ENCODE assay signal across 22 mouse cellular contexts in the genomic region with DNA sequence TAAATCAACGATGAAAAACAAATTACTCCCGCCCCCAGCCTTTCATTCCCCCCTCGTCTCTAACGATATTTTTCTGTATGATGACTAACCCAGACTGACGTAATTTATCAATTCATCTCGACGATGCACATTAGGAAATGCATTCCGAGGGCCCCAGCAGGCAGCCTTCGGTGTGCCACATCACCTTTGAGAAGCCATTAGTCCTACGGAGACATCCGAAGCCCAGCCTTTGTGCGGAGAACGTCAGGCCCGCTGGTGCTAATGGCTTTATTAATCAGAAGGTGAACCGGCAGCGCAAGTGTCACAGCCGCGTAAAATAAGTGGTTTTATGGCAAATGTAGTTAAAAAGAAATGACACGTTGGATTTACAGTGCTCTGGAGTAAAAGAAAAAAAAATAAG.
DNase-seq lines count a peak whose midpoint lies in the region; ATAC-seq and TF ChIP-seq lines count a peak whose summit lies in the region.
"Had no signal": no experiment of that assay in that cellular context is flagged by ENCODE, and none has a peak within 500 bp of the region (broad histone marks: within the 10 kb centered on the region; RNA-seq: fewer than 3 reads in every experiment).

No protein-coding gene starts in this region.

- H3K27ac ChIP-seq in kidney, postnatal 0 days, result no peak overlapping the region
- H3K27ac ChIP-seq in forebrain, embryonic 15.5 days (replicated peaks), result no peak overlapping the region; the same call in 1 of the 2 replicates
- no peak overlapping the region for H3K27ac ChIP-seq in hindbrain, embryonic 15.5 days (replicated peaks)
- H3K27ac ChIP-seq in neural tube, embryonic 13.5 days (replicated peaks), result peak overlapping the region; percentile 18
- H3K27ac ChIP-seq: heart, embryonic 13.5 days; limb, embryonic 12.5 days; liver, embryonic 12.5 days; macrophage; midbrain, embryonic 12.5 days had no signal

- H3K4me3 ChIP-seq in kidney, postnatal 0 days (replicated peaks; ENCODE audit: low read depth, low read length), result no peak overlapping the region
- H3K4me3 ChIP-seq in forebrain, embryonic 15.5 days, result no peak overlapping the region
- H3K4me3 ChIP-seq in hindbrain, embryonic 15.5 days, result no peak overlapping the region
- H3K4me3 ChIP-seq in neural tube, embryonic 13.5 days, result no peak overlapping the region
- H3K4me3 ChIP-seq: heart, embryonic 13.5 days; limb, embryonic 12.5 days; liver, embryonic 12.5 days; midbrain, embryonic 12.5 days had no signal

- H3K9me3 ChIP-seq in kidney, postnatal 0 days (replicated peaks; ENCODE audit: low read length), result no peaks in the 10 kb centered on the region
- H3K9me3 ChIP-seq in forebrain, embryonic 15.5 days, result no peaks in the 10 kb centered on the region
- H3K9me3 ChIP-seq in hindbrain, embryonic 15.5 days, result no peaks in the 10 kb centered on the region
- no peaks in the 10 kb centered on the region for H3K9me3 ChIP-seq in neural tube, embryonic 13.5 days
- H3K9me3 ChIP-seq: heart, embryonic 13.5 days; limb, embryonic 12.5 days; liver, embryonic 12.5 days; midbrain, embryonic 12.5 days had no signal

- no peak for ATAC-seq in kidney, postnatal 0 days (replicated peaks; ENCODE audit: low FRiP score, low read depth)
- ATAC-seq in forebrain, embryonic 15.5 days (replicated peaks), result no peak
- ATAC-seq in hindbrain, embryonic 15.5 days (ENCODE audit: low FRiP score, low read depth), result no peak
- no peak for ATAC-seq in neural tube, embryonic 13.5 days (ENCODE audit: low read depth)
- ATAC-seq: liver, embryonic 12.5 days had no signal

- no peak overlapping the region for H3K9ac ChIP-seq in kidney, postnatal 0 days (ENCODE audit: low read depth, low read length)
- H3K9ac ChIP-seq in forebrain, embryonic 15.5 days (replicated peaks), result 0 out of 2 replicates have a peak overlapping the region, but pooled peaks have one; percentile 15
- no peak overlapping the region for H3K9ac ChIP-seq in hindbrain, embryonic 15.5 days
- peak overlapping the region; percentile 31; the same call in 1 of the 2 replicates for H3K9ac ChIP-seq in neural tube, embryonic 13.5 days
- H3K9ac ChIP-seq: heart, embryonic 13.5 days; limb, embryonic 12.5 days; liver, embryonic 12.5 days; lung, embryonic 14.5 days; midbrain, embryonic 12.5 days had no signal

- no peak for DNase-seq in kidney, postnatal 0 days (ENCODE audit: low spot score)
- DNase-seq in kidney, postnatal 25 days, result no peak
- no peak for DNase-seq in thymus, postnatal 14 days
- DNase-seq in frontal cortex, adult 2 months (ENCODE audit: extremely low spot score in 1 of 2, low spot score in 1 of 2), result no peak
- DNase-seq: B cell, adult 2 months; cerebellum, adult 2 months; cerebellum, postnatal 36 days; gastrocnemius, postnatal 10 days; heart, adult 18-20 months; kidney, adult 9 months; kidney, postnatal 4 days; lung, embryonic 14.5 days; right cerebral cortex, postnatal 25 days; thymus, postnatal 4 days had no signal

- H3K4me1 ChIP-seq in kidney, postnatal 0 days (replicated peaks; ENCODE audit: insufficient read depth, low read length), result no peaks in the 10 kb centered on the region
- peaks cover 8% of the 10 kb centered on the region for H3K4me1 ChIP-seq in forebrain, embryonic 15.5 days
- H3K4me1 ChIP-seq in hindbrain, embryonic 15.5 days (replicated peaks), result peaks cover 20% of the 10 kb centered on the region
- H3K4me1 ChIP-seq in neural tube, embryonic 13.5 days (replicated peaks), result peaks cover 36% of the 10 kb centered on the region
- H3K4me1 ChIP-seq: heart, embryonic 13.5 days; liver, embryonic 12.5 days had no signal

- no peaks in the 10 kb centered on the region for H3K36me3 ChIP-seq in kidney, postnatal 0 days (ENCODE audit: insufficient read depth, low read length)
- no peaks in the 10 kb centered on the region for H3K36me3 ChIP-seq in forebrain, embryonic 15.5 days
- no peaks in the 10 kb centered on the region for H3K36me3 ChIP-seq in hindbrain, embryonic 15.5 days
- H3K36me3 ChIP-seq in neural tube, embryonic 13.5 days, result no peaks in the 10 kb centered on the region
- H3K36me3 ChIP-seq: heart, embryonic 13.5 days; limb, embryonic 12.5 days; liver, embryonic 12.5 days; midbrain, embryonic 12.5 days had no signal

- TF ChIP-seq CTCF in kidney, postnatal 0 days (IDR thresholded peaks at IDR 0.05; ENCODE audit: low read depth), result no peak

- H3K27me3 ChIP-seq in kidney, postnatal 0 days (ENCODE audit: insufficient read depth, low read length), result no peaks in the 10 kb centered on the region
- H3K27me3 ChIP-seq in forebrain, embryonic 15.5 days, result no peaks in the 10 kb centered on the region
- no peaks in the 10 kb centered on the region for H3K27me3 ChIP-seq in hindbrain, embryonic 15.5 days
- H3K27me3 ChIP-seq in neural tube, embryonic 13.5 days, result no peaks in the 10 kb centered on the region; the same call in 1 of the 2 replicates
- H3K27me3 ChIP-seq: limb, embryonic 12.5 days; liver, embryonic 12.5 days; midbrain, embryonic 12.5 days had no signal

- peak overlapping the region; percentile 3; the same call in 1 of the 2 replicates for H3K4me2 ChIP-seq in kidney, postnatal 0 days (ENCODE audit: low read length)
- H3K4me2 ChIP-seq in forebrain, embryonic 15.5 days (replicated peaks), result 0 out of 2 replicates have a peak overlapping the region, but pooled peaks have one; percentile 7
- H3K4me2 ChIP-seq in hindbrain, embryonic 15.5 days, result peak overlapping the region; percentile 42
- peak overlapping the region; percentile 35 for H3K4me2 ChIP-seq in neural tube, embryonic 13.5 days
- H3K4me2 ChIP-seq: heart, embryonic 13.5 days; limb, embryonic 12.5 days; liver, embryonic 12.5 days; lung, embryonic 14.5 days; midbrain, embryonic 12.5 days had no signal

- 50% methylated on average over 19 of the region's 19 CpGs for WGBS in kidney, postnatal 0 days
- WGBS in forebrain, embryonic 15.5 days, result 35% methylated on average over 19 of the region's 19 CpGs
- WGBS in hindbrain, embryonic 15.5 days, result 18% methylated on average over 19 of the region's 19 CpGs
- WGBS in neural tube, embryonic 13.5 days, result 23% methylated on average over 19 of the region's 19 CpGs

Comparison
In these comparisons a context has a peak if more than half of its experiments do, and no peak if none do; other contexts are left out.
1. H3K9ac ChIP-seq: peak in forebrain, embryonic 15.5 days (single experiment) and neural tube, embryonic 13.5 days (single experiment); none in kidney, postnatal 0 days (single experiment) and hindbrain, embryonic 15.5 days (single experiment).
2. Peak in every context shown above with its lines, with median percentiles within 50 percentile points of each other: H3K4me2 ChIP-seq.